Mouse (Mus musculus) heart, adult 2 months (tissue): ENCODE data around the gene Parvb.

Experiments used
- CTCF ChIP-seq: fragments of 200-600 bp; IDR thresholded peaks from 2 replicates; pipeline ENCODE4 v1.8.1; 2022; ENCODE audit warnings: antibody characterized with exemption, mild to moderate bottlenecking, moderate library complexity
- POLR2A ChIP-seq: fragments of 200-500 bp; IDR thresholded peaks from 2 replicates; pipeline ENCODE4 v1.6.1; 2011; ENCODE audit warnings: mild to moderate bottlenecking, low read depth, low read length, control low read depth; ENCODE audit not compliant: insufficient read depth

DNA sequence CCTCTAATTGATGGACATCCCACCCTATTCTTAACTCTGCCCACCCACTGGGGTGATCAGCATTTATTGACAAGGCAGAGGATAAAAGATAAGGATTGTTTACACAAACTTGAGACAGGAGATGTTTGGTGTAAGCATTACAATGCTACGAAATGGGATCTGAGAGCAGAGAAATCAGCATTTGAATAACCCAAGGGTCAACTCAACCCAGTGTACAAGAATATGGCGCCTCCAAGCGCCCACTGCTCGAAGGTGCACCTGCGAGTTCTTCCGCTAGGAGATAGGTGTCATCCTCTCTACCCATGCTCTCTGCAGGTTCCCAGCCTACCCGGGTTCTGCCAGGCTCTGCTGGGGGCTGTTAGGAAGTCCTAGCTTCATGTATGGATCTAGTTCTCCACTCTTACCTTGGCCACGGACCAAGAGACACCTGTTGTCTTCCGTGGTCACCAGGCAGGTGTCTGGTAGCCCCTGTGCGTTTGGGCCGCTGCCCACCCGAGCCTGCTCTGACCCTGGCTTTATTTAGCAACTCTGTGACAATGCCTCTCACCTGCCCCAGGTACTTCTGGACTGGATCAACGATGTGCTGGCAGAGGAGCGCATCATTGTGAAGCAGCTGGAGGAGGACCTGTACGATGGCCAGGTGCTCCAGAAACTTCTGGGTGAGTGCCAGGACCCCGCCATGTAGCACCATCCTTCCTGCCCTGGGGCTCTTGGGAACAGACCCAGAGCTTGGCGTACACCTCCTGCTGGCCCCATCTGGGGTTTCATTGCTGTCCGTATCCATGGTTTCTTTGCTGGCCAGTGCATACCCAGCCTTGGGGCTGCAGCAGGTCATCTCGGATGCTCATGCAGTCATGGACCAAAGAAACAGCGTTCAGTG lies 50.6 kb downstream of the Parvb start:
- no peak for TF ChIP-seq POLR2A
- no peak for TF ChIP-seq CTCF
